Mouse (Mus musculus) adrenal gland, postnatal 36 days (tissue): ENCODE results near the gene Gm12166. TPM values are rescaled to one million over a fixed set of nuclear protein-coding genes. Genes with fewer than 3 reads are reported as not detected.
"Not testable (repeated sequence)": the region's sequence is repeated elsewhere in the genome, so short reads cannot be mapped to it uniquely, and the experiment has no call there.

Experiments used
- DNase-seq, 2 experiments: peaks; one replicate each; pipeline ENCODE4 v3.0.0; 2021; ENCODE audit warnings: mixed read lengths in 1 of 2
- total RNA-seq, 2 experiments: library from RNA; stranded (reverse); gene quantifications; 2 replicates each; pipeline ENCODE4 v1.2.3; 2021

Gene Gm12166
- total RNA-seq, 2 experiments from 2014 or later, result 1.4 to 1.7 TPM

DNA sequence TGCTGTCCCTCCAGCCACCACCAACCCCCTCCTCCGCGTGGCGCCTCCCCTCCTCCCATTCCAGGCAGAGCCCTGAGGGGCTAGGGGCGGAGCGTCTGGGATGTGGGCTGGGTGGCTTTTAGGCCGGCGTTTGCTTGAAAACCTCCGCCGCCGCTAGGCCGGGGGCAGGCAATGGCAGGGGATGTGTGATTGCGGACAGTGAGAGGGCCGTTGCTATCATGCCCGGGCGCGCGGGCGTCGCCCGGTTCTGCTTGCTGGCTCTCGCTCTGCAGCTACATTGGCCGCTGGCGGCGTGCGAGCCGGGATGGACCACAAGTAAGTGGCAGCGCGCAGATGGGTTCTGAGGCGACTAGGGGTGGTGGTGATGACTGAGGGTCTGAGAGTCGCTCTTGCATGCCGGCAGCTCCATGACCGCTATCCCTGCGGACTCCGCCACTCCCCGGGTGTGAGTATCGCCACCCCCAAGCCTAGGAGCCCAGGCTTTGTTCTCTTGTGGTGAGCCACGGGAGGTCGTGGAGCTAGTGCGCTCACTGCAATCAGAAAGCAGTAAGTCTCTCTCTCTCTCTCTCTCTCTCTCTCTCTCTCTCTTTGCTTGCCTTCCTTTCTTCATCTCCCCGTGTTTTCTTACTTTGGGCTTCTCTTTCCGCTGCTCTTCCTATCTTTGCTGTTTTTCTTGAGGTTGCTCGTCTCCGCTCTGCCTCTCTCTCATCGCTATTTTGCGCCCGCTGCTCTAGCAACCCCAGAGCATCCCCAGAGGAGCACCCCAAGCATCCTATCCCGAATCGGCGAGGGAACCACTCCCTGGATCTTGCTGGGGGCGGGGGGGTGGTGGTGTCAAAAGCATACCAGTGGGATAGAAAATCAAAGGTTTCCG is 4.0 kb upstream of the Gm12166 start, which contains the start of gene Adam19:
Gene Adam19 (plus strand): TSS at position 97 of the 874 bp plus-strand sequence.
- peak; percentile 56 to 73 for DNase-seq

DNA sequence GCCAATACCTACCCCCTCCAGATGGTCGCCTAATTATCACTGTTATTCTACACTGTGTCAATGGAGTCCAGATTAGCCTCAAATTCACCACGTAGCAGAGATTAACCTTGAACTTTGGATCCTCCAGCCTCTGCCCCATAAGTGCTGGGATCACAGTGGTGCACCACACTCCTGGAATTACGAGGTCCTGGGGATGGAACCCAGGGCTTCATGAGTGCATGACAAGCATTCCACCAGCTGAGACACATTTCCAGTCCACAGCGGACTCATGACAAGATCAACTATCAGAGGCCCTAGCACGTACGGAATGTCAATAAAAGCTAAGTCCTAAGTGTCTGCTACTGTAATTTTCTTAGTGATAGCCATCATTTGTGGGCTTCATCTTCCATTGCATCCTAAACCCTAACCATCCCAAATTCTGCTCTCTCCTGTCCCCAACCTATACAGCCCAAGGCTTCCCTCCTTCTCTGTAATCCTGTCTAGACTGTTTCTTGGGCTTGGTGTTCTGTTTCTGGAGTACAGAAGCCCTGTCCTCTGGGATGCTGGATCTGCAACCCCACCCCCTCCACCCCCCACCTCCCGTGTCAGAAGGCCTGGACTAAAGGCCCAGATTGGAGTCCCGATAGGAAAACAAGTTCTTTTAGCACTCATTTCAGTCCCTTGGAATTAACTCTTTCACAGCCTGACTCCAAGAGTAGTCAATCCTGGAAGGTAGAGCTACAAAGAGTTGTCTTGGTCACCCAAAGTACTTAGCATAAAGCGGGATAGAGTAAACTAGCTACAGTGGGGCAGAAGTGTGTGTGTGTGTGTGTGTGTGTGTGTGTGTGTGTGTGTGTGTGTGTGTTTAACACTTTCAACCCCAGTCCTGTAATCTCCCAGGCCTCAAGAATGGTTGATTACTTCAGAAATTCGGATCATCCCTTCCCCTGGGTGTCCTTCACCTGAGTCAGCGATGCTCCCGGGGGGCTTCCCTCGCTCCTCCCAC is 3.1 kb upstream of the Gm12166 start:
- no peak for DNase-seq

DNA sequence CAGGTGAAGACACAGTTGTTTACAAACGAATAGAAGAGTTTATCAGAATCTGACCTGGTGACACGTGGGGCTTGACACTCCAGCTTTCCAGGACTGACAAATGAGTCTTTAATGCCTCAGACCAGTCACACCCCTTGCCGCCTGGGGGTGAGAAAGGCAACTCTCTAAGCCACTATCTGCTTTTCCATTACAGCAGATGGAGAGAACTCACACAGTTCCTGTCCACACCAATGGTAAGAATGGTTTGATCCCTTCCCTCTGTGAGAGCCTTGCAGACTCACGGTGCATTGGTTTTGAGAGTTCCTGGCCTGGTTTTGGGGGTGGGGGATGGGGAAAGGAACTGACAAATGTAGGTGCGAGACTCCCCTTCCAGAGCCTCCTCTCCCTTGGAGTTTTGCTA is 2.2 kb upstream of the Gm12166 start:
- no peak for DNase-seq

- DNase-seq, result not testable (repeated sequence)
Observed at GRCm38 (mm10) chr11:46053457-46053856, 1.3 kb upstream of the Gm12166 start.

DNA sequence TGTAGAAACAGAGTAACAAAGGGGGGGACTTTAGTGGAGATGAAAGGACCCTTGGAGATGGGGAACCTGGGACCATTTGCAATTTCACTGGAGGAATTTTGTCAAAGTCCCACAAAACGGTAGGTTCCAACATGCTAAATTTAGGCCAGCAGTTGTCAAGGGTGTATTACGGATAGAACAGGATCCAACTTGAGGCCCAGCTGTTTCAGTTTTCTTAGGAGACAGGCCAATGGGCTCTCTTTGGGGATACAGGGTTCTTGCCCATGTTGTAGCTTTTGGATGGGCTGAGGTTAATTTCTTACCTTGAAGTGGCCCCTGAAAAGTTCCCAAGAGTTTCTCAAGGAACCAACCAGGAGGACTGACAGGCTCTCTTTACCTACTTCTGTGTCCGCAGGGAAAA is 4.9 kb downstream of the Gm12166 start:
- DNase-seq, result no peak

- no peak for DNase-seq
Observed at GRCm38 (mm10) chr11:46044781-46045180, 7.3 kb downstream of the Gm12166 start.

DNA sequence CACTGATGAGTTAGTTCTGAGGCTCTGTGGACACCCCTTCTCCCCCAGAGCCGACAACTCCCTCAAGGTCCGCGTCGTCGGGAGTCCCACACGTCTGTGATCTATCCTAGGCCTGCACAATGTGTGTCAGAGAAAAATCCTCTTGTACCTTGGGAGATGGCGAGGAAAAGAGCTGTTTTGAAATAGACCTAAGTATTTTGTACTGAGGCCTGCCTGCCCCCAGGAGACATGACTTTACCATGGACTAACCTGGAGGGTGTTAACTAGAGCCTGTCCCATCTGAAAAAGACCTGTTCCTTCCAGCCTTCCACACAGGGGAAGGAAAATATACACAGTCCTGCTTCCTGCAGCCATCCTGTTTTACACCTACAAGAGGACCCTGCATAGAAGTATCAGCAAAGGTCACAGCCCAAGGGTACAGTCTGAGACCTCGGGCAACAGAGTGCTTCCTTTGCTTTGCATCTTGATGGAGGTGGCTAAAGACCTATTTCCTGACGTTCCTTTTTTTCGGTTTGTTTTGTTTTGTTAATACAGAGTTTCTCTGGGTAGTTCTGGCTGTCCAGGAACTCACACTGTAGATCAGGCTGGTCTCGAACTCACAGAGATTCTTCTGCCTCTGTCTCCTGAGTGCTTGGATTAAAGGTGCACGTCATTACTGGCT is 10.4 kb downstream of the Gm12166 start:
- DNase-seq, result no peak

GRCm38 (mm10) chr11:46040841-46041556 is 11.1 kb downstream of the Gm12166 start:
- no peak for DNase-seq

DNA sequence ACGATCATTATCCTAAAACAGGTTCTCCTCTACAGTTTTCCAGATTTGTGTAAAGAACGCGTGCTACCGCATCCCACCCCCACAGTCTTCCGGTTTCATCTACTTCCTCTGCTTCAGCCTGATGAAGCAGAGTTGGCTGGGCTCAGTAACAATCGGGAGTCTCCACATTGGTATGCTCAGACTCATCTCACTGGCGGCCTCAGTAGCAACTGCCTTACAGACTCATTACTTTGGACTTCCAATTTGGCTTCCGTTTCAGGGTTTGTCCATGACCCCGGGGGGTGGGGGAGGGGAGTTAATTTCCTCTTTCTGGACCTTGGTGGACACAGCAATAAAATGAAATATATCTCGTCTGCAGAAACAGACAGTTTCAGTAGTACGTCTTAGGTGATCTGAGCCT is 12.8 kb downstream of the Gm12166 start:
- peak; percentile 63 to 75 for DNase-seq

GRCm38 (mm10) chr11:46038901-46039300 is 13.2 kb downstream of the Gm12166 start:
- no peak for DNase-seq

DNA sequence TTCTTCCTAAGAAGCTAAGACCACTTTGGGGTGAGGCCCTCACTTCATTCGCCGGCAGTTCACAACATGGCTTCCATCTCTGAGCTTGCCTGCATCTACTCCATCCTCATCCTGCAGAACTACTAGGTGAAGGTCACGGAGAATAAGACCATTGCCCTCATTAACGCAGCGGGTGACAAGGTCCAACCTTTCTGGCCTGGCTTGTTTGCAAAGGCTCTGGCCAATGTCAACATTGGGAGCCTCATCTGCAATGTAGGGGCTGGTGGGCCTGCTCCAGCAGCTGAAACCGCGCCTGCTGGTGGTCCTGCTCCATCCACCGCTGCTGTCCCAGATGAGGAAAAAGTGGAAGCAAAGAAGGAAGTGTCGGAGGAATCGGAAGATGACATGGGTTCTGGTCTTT is 15.7 kb downstream of the Gm12166 start:
- DNase-seq, result no peak

GRCm38 (mm10) chr11:46032956-46033355 is 19.2 kb downstream of the Gm12166 start:
- peak; percentile 40 to 61 for DNase-seq

DNA sequence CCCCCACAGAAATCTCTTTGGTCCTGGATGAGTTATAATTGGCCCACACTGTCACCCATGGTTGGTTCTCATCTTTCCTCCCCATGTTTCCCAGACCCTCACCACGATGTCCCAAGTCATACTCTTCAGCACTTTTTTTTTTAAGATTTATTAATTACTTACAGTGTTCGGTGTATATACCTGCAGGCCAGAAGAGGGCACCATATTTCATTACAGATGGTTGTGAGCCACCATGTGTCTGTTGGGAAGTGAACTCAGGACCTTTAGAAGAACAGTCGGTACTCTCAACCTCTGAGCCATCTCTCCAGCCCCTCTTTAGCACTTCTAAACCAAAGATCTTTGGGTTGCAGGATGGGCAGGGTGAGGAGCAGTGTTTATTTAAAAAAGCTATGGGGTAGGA is 20.7 kb downstream of the Gm12166 start:
- DNase-seq, result no peak

- DNase-seq, result no peak
Observed at GRCm38 (mm10) chr11:46030026-46030425, 22.1 kb downstream of the Gm12166 start.

GRCm38 (mm10) chr11:46029485-46029884 is 22.6 kb downstream of the Gm12166 start:
- no peak for DNase-seq

DNA sequence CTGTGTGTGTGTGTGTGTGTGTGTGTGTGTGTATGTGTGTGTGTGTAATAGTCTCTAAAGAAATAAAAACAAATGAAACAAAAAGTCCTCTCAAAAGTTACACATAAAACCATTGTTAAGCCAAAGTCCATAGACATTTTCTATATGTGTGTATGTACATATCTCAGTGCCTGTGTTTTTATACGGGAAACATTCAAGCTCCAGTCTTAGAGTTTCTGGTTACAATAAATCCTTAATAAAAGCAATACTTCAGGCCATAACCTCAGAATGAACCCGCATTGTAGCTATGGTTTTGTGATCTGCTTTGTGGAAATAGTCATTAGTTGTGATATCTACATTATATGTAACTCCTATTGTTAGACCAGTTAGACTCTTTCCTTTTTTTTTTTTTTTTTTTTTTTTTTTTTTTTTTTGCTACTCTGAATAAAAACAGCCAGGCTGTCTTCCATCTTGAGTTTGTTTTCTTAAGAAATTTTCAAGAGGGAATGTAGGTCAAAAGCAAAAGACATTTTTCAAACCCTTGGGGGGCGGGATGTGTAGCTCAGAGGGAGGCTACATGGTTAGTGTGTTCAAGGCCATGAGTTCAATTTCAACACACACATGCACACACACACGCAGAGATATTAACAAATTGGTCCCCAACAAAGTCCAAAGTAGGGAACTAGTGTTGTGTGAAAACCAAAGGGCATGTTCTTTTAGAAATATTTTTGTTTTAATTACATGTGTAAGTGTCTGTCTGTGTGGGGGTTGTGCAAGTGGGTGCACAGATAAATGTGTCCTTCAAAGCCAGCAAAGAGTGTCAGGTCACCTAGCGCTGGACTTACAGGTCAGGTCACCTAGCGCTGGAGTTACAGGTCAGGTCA is 23.9 kb downstream of the Gm12166 start:
- DNase-seq, result no peak

DNA sequence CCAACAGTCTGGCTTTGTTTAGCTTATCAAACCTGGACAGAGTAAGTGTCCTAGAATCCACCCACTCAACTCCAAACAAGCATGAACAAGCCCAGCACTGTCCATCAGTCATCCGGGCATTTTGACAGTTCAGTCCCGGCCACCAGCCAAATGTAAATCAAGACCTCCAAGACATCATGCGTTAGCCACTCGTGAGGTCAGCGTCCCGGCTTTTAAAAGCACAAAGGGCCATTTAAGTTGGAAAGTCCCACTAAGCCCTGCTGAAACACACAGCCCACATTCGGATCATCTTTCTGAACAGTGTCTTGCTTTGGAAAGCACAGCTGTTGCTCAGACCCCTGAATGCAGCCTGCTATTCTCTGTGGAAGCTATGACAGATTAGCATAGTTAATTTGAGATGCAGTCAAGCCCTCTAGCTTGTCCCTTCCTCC is 26.1 kb downstream of the Gm12166 start:
- peak in 1 of 2 experiments; percentile 13 for DNase-seq

GRCm38 (mm10) chr11:46022983-46023382 is 29.1 kb downstream of the Gm12166 start:
- no peak for DNase-seq

DNA sequence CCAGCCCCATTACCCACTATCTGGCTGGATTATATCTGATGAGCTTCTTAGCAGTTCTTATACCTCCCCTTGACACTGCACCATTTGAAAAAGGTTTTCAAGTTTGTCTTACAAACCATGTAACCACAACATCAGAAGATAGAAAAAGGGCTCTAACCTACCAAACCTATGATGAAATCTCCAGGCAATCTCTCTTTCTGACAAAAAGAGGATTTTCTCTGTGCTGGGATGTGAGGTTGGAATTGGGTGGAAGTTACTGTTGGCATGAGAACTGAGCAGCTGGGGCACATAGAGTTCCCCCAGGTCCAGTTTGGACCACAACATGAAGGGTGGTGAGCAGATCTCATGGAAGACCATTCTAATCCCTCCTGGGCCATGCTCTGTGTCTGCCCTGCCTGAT is 30.3 kb downstream of the Gm12166 start:
- no peak for DNase-seq

- DNase-seq, result no peak
Observed at GRCm38 (mm10) chr11:46020246-46020645, 31.9 kb downstream of the Gm12166 start.
